Mouse (Mus musculus): ENCODE results near the gene Fosl1. TPM values are rescaled to one million over a fixed set of nuclear protein-coding genes. Genes with fewer than 3 reads are reported as not detected.
A peak's percentile ranks its signal among the peaks of the same experiment; 100 is the strongest.
"Not testable (repeated sequence)": the region's sequence is repeated elsewhere in the genome, so short reads cannot be mapped to it uniquely, and the experiment has no call there.

The Fosl1 gene
- total RNA-seq (2021): not detected
- long read RNA-seq, experiment 1, partial matches to known transcripts: 0 of 2 reads
- long read RNA-seq, experiment 1, other reads (novel, unspliced or antisense): 2 of 2 reads
- long read RNA-seq, experiment 2, partial matches to known transcripts: 0 of 3 reads
- long read RNA-seq, experiment 2, other reads (novel, unspliced or antisense): 3 of 3 reads

DNA sequence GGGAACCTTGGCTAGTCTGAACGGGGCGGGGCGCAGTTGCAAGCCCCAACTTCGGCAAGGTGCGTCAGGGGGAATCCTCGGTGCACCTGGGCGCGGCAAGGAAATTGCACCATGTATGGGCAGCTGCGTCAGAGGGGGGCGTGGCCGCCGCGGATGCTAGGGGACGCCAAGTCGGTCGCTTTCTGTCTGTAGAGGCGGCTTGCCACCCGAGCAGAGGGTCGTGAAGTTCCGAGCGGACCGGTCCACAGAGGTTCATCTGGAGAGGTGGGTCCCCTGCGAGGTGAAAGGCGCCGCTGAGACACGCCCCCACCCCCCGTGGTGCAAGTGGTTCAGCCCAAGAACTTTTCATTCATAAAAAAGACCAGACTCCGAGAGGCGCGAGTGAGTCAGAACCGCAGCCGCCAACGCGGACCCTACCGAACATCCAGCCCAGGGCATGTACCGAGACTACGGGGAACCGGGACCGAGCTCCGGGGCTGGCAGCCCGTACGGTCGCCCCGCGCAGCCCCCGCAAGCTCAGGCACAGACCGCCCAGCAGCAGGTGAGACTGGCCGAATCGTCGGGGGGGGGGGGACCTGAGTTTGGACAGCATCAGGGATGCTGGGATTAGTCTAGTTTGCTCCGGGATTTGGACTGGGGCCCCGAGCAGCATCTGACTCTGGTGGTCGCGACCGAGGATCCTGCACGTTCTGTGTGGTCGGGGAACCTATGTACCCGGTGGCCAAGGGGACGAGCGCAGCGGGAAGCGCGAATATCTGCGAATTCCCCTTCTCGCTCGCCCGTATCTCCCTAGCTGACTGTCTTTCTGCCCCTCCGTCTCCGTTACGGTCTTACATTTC, at the start of gene Fosl1:
Gene Fosl1 (plus strand): TSS at position 33 of the 839 bp plus-strand sequence.
- peak; percentile 57 to 69 for DNase-seq (ENCODE audit: low spot score in 2 of 2)
- no peak for TF ChIP-seq CTCF (conservative IDR thresholded peaks at IDR 0.05)
- Histone ChIP-seq H3K27ac (no peak within 1 kb of the TSS), H3K4me3 (peak within 1 kb of the TSS; percentile 59)

DNA sequence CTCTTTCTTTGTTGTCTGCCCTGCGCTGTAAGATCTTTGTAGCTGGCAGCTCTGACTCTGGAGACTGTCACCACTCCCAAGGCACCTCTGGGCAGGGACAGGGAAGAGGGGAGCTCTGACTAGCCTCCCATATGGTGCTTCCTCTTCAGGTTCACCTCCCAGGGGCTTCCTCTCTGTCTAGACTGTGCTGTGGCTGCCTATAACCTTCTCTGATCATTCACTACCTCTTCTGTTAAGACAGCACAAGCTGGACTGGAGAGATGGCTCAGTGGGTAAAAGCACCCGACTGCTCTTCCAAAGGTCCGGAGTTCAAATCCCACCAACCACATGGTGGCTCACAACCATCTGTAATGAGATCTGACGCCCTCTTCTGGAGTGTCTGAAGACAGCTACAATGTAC, 46.3 kb upstream of the Fosl1 start:
- not testable (repeated sequence) for DNase-seq (ENCODE audit: low spot score in 2 of 2); H3K27ac ChIP-seq; H3K4me3 ChIP-seq
- TF ChIP-seq CTCF (conservative IDR thresholded peaks at IDR 0.05): peak; percentile 21; the same call in 1 of the 2 replicates

DNA sequence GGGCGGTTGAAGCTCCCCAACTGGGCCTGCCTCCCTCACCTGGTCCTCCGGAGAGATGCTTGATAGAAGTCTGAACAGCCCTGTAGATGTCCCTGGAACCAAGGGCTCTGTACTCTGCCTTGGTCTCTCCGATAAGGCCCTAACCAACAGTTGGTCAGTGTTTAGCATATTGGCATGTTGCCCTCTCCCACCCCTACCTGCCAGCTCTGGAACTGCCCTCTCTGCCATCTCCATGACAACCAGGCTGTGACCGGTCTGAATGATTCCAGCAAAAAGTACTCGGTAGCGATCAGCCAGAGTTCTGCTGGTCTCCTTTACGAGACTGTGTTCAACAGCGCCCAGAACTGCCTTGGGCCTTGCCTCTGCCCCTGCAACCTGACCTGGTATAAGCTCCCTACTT, 45.1 kb upstream of the Fosl1 start, which contains the start of gene Tsga10ip:
Gene Tsga10ip (minus strand): TSS at position 234 of the 400 bp plus-strand sequence.
- TF ChIP-seq CTCF (conservative IDR thresholded peaks at IDR 0.05): no peak
- H3K4me3 ChIP-seq: no peak within 1 kb of the TSS
- no peak for DNase-seq (ENCODE audit: low spot score in 2 of 2)
- no peak within 1 kb of the TSS for H3K27ac ChIP-seq

DNA sequence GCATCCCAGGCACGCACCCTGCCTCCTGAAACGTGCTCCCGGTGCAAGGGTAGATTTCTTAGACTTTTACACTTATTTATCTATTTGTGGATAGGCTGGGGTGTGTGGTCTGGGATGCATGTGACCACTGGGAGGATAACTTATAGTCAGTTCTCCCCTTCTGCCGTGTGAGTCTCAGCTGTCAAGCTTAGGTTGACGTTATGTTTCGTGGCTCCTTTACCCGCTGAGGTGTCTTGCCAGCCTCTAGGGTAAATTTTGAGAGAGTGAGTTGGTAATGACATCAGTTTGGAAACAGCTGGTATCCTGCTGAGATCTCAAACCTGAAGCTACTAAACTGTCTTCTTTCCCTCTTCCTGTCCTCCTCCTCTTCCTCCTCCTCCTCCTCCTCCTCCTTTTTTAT, 41.4 kb upstream of the Fosl1 start:
- no peak for TF ChIP-seq CTCF (conservative IDR thresholded peaks at IDR 0.05)
- Histone ChIP-seq H3K27ac (peak overlapping the region; percentile 55; the same call in 1 of the 2 replicates), H3K4me3 (peak overlapping the region; percentile 33; the same call in 1 of the 2 replicates)
- no peak for DNase-seq (ENCODE audit: low spot score in 2 of 2)

DNA sequence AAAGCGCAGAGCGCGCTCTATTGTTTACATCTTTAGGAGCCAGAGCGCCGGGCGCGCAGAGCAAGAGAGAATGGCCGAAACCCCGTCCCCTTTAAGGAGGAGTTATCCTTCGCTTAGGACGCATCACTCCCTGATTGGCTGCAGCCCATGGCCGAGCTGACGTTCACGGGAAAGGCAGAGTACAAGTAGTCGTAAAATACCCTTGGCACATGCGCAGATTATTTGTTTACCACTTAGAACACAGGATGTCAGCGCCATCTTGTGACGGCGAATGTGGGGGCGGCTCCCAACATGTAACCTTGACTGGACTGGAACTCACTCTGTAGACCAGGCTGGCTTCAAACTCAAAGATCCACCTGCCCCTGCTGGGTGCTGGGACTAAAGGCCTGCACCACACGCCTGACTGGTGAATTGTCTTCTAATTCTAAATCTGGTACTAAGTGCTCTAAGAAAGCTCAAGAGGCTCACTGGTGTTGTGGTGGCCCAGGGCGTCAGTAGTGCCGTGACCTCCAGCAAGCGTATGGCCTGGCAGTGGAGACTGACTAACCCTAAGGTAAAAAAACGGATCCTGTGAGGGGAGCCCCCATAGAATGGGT, 40.7 kb upstream of the Fosl1 start:
- not testable (repeated sequence) for DNase-seq (ENCODE audit: low spot score in 2 of 2)

DNA sequence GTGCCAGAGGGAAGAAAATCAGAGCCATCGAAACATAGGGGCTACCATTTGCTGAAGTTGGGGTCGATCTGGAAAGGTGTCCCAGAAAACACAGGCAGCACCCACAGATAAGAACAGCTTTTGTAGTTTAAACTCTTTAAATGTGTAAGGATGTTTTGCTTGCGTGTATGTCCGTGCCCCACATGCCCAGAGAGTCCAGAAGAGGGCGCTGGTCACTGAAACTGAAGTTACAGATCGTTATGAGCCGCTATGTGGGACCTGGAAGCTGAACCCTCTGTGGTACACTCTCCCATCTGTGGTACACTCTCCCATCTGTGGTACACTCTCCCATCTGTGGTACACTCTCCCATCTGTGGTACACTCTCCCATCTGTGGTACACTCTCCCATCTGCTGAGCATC, 40.2 kb upstream of the Fosl1 start:
- no peak for DNase-seq (ENCODE audit: low spot score in 2 of 2)
- peak; percentile 71 for TF ChIP-seq CTCF (conservative IDR thresholded peaks at IDR 0.05)
- H3K27ac ChIP-seq: peak overlapping the region; percentile 95
- peak overlapping the region; percentile 54 for H3K4me3 ChIP-seq

More for the DNA sequence above, 40.7 kb upstream of the Fosl1 start:
- Histone ChIP-seq H3K27ac (peak overlapping the region; percentile 95), H3K4me3 (peak overlapping the region; percentile 54)

DNA sequence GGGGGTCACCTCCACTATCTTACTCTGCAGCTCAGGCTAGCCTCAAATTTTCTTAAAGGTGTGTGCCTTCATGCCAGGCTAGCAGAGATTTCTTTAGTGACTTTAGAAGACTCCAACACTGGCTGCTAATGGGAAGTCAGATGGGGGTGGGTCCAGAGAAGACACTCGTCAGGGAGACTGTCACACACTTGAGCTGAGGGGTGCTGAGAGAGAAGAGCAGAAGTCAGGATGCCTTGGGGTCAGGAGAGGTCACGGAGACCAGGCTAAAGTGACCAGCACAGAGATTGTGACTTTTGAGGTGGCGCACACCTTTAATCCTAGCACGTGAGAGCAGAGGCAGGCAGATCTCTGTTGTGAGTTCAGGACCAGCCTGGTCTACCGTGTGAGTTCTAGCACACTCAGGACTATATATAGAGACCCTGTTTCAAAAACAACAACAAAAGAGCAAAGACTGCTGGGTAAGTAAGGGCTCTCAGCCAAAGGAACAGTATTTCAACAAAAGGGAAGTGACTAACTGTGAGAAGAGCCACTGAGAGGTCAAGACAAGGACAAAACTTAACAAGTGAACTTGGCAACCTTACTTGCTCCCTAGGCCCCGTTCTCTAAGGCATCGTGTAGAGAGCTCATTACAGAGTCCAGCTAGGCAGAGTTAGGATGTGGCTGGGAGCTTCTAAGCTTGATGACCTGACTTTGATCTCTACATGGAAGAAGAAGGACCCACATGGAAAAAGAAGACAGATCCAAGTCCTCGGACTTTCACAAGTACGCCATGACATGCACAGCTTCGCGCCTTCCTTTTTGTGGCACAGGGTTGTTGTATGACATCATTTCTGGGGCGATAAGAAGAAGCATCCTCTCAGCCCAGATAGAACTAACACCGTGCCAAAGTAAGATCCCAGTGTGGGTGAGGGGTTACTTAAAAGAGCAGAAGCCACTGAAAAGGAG, 39.0 kb upstream of the Fosl1 start:
- Histone ChIP-seq H3K27ac (peak overlapping the region; percentile 48; the same call in 1 of the 2 replicates), H3K4me3 (no peak overlapping the region)
- no peak for DNase-seq (ENCODE audit: low spot score in 2 of 2)
- TF ChIP-seq CTCF (conservative IDR thresholded peaks at IDR 0.05): no peak

DNA sequence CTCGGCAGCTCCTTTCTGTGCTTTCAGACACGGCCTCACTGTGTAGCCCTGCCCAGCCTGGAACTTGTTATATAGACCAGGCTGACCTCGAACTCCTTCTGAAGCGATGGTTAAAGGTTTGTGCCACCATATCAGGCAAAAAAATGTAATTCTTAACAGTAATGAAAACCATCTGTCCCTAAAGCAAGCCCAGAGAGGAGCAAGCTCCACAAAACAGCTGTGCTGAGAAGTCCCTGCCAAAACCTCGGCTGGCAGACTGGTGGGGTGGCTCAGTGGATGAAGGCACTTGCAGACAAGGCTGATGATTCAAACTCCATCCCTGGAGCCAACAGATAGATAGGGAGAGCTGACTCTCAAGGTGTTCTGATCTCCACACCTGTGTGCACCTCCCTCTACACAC, 38.3 kb upstream of the Fosl1 start:
- peak overlapping the region; percentile 48; the same call in 1 of the 2 replicates for H3K27ac ChIP-seq
- no peak for DNase-seq (ENCODE audit: low spot score in 2 of 2)
- TF ChIP-seq CTCF (conservative IDR thresholded peaks at IDR 0.05): no peak
- no peak overlapping the region for H3K4me3 ChIP-seq

DNA sequence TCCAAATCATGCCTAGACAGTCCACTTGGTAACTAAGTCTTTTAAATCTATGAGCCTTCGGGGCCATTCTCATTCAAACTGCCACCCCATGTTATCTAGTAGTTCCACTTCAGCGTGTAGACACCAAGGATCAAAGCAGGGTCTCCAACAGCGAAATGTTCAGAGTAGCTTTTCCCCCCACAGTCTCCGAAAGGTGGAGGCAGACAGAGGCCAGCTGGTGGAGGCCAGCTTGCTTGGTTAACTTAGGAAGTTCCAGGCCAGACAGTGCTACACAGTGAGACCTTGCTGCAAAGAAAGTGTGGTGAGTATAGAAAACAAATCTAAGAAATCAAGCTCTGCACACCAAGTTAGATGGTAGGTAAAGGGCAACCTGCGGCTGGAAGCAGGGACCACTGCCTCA, 36.7 kb upstream of the Fosl1 start:
- TF ChIP-seq CTCF (conservative IDR thresholded peaks at IDR 0.05): no peak
- Histone ChIP-seq H3K27ac (no peak overlapping the region), H3K4me3 (no peak overlapping the region)
- no peak for DNase-seq (ENCODE audit: low spot score in 2 of 2)

DNA sequence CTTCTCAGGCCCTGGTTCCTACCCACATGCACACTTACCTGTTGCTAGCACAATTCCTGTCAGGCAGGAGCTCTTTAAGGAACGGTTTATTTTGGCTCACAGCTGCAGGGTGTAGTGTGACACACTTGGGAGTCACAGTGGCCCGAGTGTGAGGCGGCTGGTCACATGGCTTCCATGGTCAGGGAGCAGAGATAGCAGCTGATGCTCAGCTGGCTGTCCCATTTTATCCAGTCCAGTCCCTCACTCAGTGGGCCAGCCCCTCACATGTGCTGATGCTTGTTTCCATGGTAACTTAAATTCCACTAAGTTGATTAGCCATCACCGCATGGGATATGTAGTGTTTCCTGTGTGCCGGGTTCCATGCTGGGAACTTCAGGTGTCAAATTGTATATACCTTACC, 35.4 kb upstream of the Fosl1 start:
- Histone ChIP-seq H3K4me3 (no peak overlapping the region), H3K27ac (no peak overlapping the region)
- no peak for TF ChIP-seq CTCF (conservative IDR thresholded peaks at IDR 0.05)
- no peak for DNase-seq (ENCODE audit: low spot score in 2 of 2)

DNA sequence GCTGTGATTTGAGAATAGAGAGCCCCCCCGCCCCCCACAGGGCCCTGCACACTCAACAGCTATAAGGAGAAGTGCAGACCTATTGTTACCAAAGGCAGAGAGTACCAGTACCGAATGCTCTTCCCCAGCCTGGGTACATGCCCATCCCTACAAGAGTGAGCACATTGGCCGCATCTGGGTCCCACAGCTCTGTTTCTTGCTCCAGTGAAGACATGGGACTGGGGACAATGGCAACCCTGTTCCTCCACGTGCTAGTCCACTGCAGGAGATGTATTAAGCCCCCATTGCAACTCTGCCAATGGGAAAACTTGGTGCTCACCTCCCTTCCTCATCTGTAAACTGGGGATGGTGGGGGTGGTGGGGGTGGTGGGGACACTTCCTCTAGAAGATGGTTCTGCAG, 33.5 kb upstream of the Fosl1 start:
- TF ChIP-seq CTCF (conservative IDR thresholded peaks at IDR 0.05): no peak
- H3K27ac ChIP-seq: peak overlapping the region; percentile 76
- no peak overlapping the region for H3K4me3 ChIP-seq
- no peak for DNase-seq (ENCODE audit: low spot score in 2 of 2)

DNA sequence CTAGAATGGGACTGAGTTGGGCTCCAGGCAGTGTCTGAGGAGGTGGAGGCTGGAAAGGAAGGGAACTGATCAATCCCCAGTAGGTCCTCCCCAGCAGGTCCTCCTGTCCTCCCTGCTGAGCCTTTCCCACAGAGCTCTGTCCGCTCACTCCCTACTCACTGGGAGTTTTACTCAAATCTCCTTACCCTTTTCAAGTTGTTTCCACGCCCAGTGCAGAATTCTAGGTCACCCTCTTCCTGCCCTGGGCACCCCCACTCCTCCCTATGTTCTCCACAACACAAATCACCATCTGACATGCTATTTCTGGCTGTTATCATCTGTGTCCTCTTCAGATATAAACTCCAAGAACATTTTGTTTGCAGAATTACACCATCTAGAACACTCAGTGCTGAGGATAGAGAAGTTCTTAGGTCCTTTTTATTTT, 32.8 kb upstream of the Fosl1 start:
- no peak for TF ChIP-seq CTCF (conservative IDR thresholded peaks at IDR 0.05)
- peak overlapping the region; percentile 76 for H3K27ac ChIP-seq
- no peak overlapping the region for H3K4me3 ChIP-seq
- no peak for DNase-seq (ENCODE audit: low spot score in 2 of 2)

All from layer of hippocampus, adult 2 months (tissue).